Mouse (Mus musculus) left cerebral cortex, adult 2 months (tissue): Measurements from ENCODE around the gene H2afx. TPM values are rescaled to one million over a fixed set of nuclear protein-coding genes. Genes with fewer than 3 reads are reported as not detected.
A peak's percentile ranks its signal among the peaks of the same experiment; 100 is the strongest.
"Not testable (repeated sequence)": the region's sequence is repeated elsewhere in the genome, so short reads cannot be mapped to it uniquely, and the experiment has no call there.

Experiments used
- DNase-seq, 2 experiments: peaks; one replicate each; pipeline ENCODE4 v3.0.0; 2021 to 2022; ENCODE audit warnings: low spot score in 2 of 2, mixed read lengths in 1 of 2; ENCODE audit errors: extremely low spot score in 1 of 2
- H3K27ac ChIP-seq: fragments of 200-600 bp; 2 replicates; pipeline ENCODE4 v1.8.1; 2022
- H3K4me3 ChIP-seq: fragments of 200-600 bp; 2 replicates; pipeline ENCODE4 v1.8.1; 2022
- CTCF ChIP-seq: fragments of 200-600 bp; IDR thresholded peaks from 2 replicates; pipeline ENCODE4 v1.8.1; 2022; ENCODE audit warnings: antibody characterized with exemption, mild to moderate bottlenecking, moderate library complexity
- intact Hi-C: fragments of 180-260 bp; cut with DNase I; formaldehyde crosslinking; loops from one replicate; pipeline ENCODE4 v1.15.1; 2025
- total RNA-seq, 2 experiments: library from RNA; stranded (reverse); gene quantifications; 2 replicates each; pipeline ENCODE4 v1.2.3; 2021

Gene H2afx
- total RNA-seq, 2 experiments from 2014 or later, result 46.1 to 53.2 TPM

- TF ChIP-seq CTCF, result no peak
- H3K4me3 ChIP-seq, result peak within 1 kb of the TSS; percentile 99
- H3K27ac ChIP-seq, result peak within 1 kb of the TSS; percentile 100
- intact Hi-C loops, result no loop called here
- DNase-seq, result peak; percentile 86 to 87
Measured at GRCm38 (mm10) chr9:44343781-44344421, 9.4 kb downstream of the H2afx start, which contains the start of gene Hmbs. Gene Hmbs, minus strand, starts transcription at chr9:44344228.

GRCm38 (mm10) chr9:44345570-44346433, 11.3 kb downstream of the H2afx start:
- intact Hi-C loops, result no loop called here
- H3K4me3 ChIP-seq, result no peak overlapping the region
- no peak for TF ChIP-seq CTCF
- peak overlapping the region; percentile 47; the same call in 1 of the 2 replicates for H3K27ac ChIP-seq
- DNase-seq, result no peak

GRCm38 (mm10) chr9:44347166-44347565, 12.7 kb downstream of the H2afx start:
- TF ChIP-seq CTCF, result no peak
- no peak overlapping the region for H3K4me3 ChIP-seq
- DNase-seq, result no peak
- intact Hi-C loops, result no loop called here
- H3K27ac ChIP-seq, result no peak overlapping the region

- H3K4me3 ChIP-seq, result no peak overlapping the region
- TF ChIP-seq CTCF, result no peak
- no peak for DNase-seq
- intact Hi-C loops, result no loop called here
- no peak overlapping the region for H3K27ac ChIP-seq
Measured at GRCm38 (mm10) chr9:44347621-44348020, 13.1 kb downstream of the H2afx start.

- Histone ChIP-seq H3K27ac (no peak overlapping the region), H3K4me3 (no peak overlapping the region)
- DNase-seq, result no peak
- no peak; the same call in 1 of the 2 replicates for TF ChIP-seq CTCF
- intact Hi-C loops, result no loop called here
Measured at GRCm38 (mm10) chr9:44348546-44348945, 14.1 kb downstream of the H2afx start.

- H3K27ac ChIP-seq, result no peak overlapping the region
- no peak for TF ChIP-seq CTCF
- no peak for DNase-seq
- intact Hi-C loops, result loop anchor here (5.0 kb wide), 1 partner anchor 36 kb away; no protein-coding TSS in a partner anchor
- no peak overlapping the region for H3K4me3 ChIP-seq
Measured at GRCm38 (mm10) chr9:44351396-44351795, 16.9 kb downstream of the H2afx start.

GRCm38 (mm10) chr9:44352337-44352736, 17.8 kb downstream of the H2afx start:
- no peak overlapping the region for H3K27ac ChIP-seq
- no peak for TF ChIP-seq CTCF
- no peak overlapping the region for H3K4me3 ChIP-seq
- no peak for DNase-seq
- intact Hi-C loops, result loop anchor here (5.0 kb wide), 1 partner anchor 35 kb away; no protein-coding TSS in a partner anchor

GRCm38 (mm10) chr9:44353142-44353541, 18.6 kb downstream of the H2afx start:
- intact Hi-C loops, result loop anchor here (5.0 kb wide), 1 partner anchor 34 kb away; no protein-coding TSS in a partner anchor
- Histone ChIP-seq H3K27ac (no peak overlapping the region), H3K4me3 (no peak overlapping the region)
- no peak for TF ChIP-seq CTCF
- DNase-seq, result no peak

GRCm38 (mm10) chr9:44357207-44357606, 22.7 kb downstream of the H2afx start:
- H3K4me3 ChIP-seq, result no peak overlapping the region
- TF ChIP-seq CTCF, result peak; percentile 43
- H3K27ac ChIP-seq, result no peak overlapping the region
- intact Hi-C loops, result no loop called here
- DNase-seq, result no peak

GRCm38 (mm10) chr9:44361190-44361917, 26.9 kb downstream of the H2afx start, which contains the start of gene Vps11:
Gene Vps11, minus strand, starts transcription at chr9:44361670.
- peak; percentile 91 to 94 for DNase-seq
- H3K27ac ChIP-seq, result peak within 1 kb of the TSS; percentile 84
- TF ChIP-seq CTCF, result no peak
- peak within 1 kb of the TSS; percentile 90 for H3K4me3 ChIP-seq
- intact Hi-C loops, result no loop called here

GRCm38 (mm10) chr9:44361931-44362330, 27.4 kb downstream of the H2afx start:
- Histone ChIP-seq H3K4me3 (peak overlapping the region; percentile 90), H3K27ac (peak overlapping the region; percentile 73)
- intact Hi-C loops, DNase-seq: not testable (repeated sequence)
